Mouse (Mus musculus) spleen, embryonic (tissue): Measurements from ENCODE around the gene Rab43.
"Not testable (repeated sequence)": the region's sequence is repeated elsewhere in the genome, so short reads cannot be mapped to it uniquely, and the experiment has no call there.

Source experiments
- CTCF ChIA-PET: fragments of 350-600 bp; sonication (Branson Sonifier 250); formaldehyde crosslinking; loops from one replicate; lab custom pipeline; 2022; lab: Charles Lee

The Rab43 gene

DNA sequence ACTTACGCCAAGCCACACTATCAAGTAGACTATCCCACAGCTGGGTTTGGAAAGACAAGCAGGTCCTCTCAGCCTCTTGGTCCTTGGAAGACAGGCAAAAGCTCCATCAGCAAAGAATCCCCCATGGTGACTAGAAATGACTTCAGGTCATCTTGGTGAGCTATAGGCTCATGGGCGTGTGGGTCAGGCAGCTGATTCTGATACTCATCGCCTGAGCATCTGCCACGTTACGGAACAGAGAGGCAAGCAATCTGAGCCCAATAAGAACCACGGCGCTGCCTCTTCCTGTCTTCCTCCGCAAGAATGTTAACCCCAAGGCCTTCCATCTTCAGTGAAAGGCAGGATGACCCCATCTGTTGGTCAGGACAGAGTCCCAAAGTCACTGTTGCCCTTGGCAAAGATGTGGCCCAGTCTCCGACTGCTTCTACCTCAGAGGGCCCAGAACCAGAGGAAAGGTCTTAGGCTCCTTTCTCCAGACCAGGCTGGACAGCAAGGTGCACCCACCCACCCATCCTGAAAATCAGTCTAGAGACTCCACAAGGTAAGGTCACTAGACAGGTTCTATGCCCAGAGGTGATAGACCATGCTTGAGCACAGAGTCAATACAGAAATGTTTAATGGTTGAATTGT lies 23.6 kb downstream of the Rab43 start:
- CTCF ChIA-PET: no interaction called here

DNA sequence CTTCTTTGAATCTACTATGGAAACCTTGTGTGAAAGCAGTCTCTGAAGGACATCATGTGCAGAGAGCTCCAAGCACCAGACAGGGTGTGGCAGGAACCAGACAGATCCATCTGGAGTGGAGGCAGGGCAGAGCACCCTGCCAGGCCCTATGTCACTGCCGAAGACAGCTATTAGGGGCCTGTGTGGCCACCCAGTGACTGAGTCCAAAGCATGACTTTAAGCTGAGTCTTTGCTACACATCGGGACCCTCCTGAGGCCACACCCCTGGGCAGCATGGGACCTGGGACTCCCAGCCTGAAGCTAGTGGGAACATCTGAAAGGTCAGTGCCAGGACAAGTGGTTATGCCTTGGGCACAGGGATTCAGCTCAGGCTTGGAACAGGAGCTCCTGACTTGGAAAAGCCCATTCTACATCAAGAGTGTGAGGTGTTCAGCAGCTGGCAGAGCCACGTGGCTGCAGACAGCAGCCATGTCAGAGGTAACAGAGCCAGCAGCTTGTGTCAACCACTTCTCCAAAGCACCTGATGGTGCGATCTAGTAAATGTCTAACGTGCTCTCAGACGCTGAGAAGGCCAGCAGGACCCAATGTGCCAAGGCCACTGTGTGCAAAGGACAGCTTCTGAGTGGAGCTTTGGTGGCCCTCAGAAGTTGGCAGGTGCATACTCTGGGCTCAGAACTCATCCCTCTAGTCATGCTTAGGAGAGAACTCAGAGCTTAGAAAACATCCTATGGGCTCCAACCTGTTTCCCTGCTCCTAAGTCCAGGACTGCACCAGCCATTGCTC lies 24.7 kb downstream of the Rab43 start:
- CTCF ChIA-PET: interaction anchor here (0.5 to 0.6 kb wide), 2 partner anchors 45 to 356 kb away, joined by 3 to 11 read pairs; no protein-coding TSS in a partner anchor

DNA sequence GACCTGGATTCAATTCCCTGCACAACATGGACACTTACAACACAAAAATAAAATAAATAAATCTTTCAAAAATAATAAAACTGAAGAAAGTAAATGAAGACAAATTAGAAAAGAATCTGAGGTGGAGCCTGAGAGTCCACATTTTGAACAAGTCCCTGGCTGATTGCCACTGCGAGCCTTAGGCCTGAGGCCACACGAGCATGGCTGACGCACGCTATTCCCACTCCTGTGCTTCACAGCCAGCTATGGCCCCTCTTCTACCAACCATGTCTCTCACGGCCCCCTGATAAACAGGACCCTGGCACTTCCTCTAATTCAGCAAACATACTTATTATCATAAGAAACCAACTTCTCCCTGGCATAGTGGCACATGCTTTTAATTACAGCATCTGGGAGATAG lies 25.3 kb downstream of the Rab43 start:
- CTCF ChIA-PET: interaction anchor here (0.6 kb wide), 1 partner anchor 46 kb away, joined by 11 read pairs; no protein-coding TSS in a partner anchor

GRCm38 (mm10) chr6:87784033-87784432 lies 27.9 kb downstream of the Rab43 start:
- CTCF ChIA-PET: no interaction called here

- CTCF ChIA-PET: no interaction called here
Observed at GRCm38 (mm10) chr6:87780546-87781301, 31.2 kb downstream of the Rab43 start.

DNA sequence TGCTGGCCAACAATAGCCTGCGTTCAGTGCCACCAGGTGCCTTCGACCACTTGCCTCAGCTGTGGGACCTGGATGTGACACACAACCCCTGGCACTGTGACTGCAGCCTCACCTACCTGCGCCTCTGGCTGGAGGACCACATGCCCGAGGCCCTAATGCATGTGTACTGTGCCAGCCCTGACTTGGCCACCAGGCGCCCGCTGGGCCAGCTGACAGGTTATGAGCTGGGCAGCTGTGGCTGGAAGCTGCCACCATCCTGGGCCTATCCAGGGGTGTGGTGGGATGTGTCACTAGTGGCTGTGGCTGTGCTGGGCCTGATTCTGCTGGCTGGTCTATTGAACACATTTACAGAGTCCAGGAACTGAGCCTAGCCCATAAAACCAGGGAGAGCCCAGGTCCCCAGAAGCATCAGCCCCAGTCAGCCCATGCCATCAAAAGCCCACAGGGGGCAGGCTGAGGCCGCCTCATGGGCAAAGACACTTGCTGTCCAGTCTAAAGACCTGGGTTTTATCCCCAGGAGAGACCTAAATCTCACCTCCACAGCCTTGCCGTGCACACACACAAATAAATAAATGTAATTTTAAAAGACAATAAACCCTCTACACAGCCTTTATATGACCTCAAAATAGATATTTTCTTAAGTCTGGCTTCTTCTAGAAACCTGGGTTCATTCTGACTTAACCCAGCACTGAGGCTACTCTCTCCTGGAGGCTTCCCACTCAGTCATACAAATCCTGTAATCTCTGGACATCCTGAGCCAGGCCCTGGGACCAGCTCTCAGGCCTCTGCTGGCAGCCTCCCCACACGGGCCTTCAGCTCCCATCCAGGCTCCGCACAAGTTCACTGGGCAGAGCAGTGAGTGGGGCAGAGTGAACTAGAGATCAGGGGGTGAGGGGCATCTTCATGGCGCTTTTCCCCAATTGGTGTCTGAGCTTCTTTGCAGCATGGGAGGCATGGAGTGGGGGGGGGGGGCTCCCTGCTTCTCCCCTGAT lies 32.5 kb downstream of the Rab43 start:
- CTCF ChIA-PET: interaction anchor here (0.6 kb wide), 1 partner anchor 237 kb away, joined by 3 read pairs; no protein-coding TSS in a partner anchor

DNA sequence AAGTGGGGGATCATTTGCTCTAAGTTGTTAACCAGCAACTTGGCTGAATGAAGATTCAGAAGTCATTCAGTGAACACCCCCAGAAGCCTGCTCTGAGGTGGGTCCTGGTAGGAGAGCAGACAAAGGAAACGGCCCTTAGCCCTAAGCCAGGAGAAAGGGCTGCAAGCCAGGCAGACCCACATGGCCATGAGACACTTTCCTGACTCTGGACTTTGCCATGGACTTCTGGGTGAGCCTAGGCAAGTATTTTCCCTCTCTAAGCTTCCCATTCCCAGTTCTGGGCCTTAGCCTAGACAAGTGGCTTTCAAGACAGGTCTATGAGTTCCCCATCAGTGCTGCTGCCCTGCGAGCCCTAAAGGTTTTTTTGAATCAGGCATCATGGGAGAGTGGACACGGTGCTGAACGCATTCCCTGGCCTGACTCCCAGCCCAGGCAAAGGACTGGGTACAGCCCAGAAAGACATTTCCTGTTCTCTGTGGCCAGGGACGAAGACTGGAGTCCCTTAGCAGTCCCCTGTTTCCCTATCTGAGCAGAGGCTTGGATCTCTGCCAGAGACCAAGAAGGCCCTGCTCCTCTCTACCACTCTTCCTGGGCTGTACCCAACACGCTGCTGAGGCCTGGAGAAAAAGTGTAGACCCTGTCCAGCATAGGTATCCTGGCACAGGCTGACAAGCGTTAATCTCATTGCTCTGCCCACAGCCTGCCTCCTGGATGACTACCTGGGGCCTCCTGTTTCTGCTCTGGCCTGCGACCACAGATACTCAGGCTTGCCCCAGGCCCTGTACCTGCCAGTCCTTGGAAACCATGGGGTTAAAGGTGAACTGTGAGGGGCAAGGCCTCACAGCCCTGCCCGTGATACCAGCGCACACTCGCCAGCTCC lies 33.4 kb downstream of the Rab43 start:
- CTCF ChIA-PET: no interaction called here

DNA sequence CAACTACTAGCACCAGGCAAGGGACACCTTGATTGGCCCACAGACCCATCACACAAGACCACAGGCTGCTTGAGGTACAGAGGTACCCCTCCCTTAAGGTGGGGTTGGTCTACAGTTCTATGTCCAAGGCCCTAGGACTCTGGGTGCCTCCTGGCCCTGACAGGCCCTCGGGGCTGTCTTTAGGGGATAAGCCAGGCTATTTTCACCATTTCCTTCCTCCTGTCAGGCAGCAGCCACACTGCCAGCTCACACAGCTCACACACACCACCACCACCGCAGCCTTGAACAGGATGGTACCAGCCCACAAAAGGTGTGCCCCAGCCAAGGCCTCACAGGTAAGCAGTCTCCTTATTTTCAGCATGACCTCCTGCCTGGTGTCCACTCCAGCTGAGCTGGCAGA lies 34.1 kb downstream of the Rab43 start, which contains the start of gene Gp9:
Gene Gp9 (plus strand): TSS at position 231 of the 400 bp plus-strand sequence.
- CTCF ChIA-PET: no interaction called here

DNA sequence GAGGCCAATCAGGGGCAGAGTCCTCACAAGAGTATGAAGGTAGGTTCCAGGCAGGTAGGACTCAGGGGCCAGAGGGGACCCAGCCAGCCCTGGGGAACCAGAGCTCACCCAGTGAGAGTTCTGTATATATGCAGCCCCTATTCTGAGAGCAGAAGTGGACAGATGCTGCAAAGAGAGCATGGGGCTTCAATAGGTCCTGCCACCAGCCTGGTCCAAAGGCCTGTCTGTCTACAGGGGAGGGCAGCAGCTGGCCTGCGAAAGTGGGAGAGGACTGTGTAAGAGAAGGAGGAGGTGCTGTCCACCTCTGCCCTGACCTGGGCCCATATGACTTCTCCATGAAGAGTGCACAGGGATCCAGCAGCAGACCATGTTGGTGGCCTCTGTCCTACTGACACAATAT lies 35.3 kb downstream of the Rab43 start:
- CTCF ChIA-PET: no interaction called here

GRCm38 (mm10) chr6:87775588-87776245 lies 36.2 kb downstream of the Rab43 start:
- CTCF ChIA-PET: no interaction called here

DNA sequence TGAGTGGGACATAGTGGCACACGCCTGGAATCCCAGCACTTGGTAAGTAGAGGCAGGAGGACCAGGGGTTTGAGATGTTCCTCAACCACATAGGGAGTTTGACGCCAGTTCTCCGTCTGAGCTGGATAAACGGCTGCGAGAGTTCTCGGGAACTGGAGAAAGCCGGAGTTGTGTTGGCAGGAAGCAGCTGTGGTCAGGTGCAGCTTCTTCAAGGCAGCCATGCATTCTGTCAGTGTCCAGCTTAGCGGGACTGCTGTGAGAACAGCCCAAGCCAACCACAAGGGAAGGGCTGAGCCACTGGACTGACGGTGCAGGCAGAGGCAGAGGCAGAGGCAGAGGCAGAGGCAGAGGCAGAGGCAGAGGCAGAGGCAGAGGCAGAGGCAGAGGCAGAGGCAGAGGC lies 37.1 kb downstream of the Rab43 start:
- CTCF ChIA-PET: interaction anchor here (0.5 kb wide), 1 partner anchor 222 kb away, joined by 4 read pairs; no protein-coding TSS in a partner anchor

DNA sequence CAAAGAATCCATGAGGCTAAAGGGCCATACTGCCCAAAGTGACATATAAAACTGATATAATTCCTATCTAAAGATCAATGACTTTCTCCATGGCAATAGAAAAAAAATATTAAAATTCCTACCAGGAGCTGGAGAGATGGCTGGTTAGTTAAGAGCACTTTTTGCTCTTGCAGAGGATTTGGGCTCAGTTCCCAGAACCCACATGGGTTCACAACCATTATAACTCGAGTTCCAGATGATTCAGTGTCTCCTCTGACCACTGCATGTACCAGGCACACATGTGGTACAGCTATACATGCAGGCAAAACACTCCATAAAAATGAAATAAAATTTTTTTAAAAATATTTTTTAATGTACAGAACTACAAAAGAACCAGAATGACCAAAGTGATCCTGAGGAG lies 37.5 kb downstream of the Rab43 start:
- CTCF ChIA-PET: no interaction called here

- CTCF ChIA-PET: interaction anchor here (0.9 kb wide), 1 partner anchor 212 kb away, joined by 15 read pairs; no protein-coding TSS in a partner anchor
Observed at GRCm38 (mm10) chr6:87770626-87771025, 41.3 kb downstream of the Rab43 start.

DNA sequence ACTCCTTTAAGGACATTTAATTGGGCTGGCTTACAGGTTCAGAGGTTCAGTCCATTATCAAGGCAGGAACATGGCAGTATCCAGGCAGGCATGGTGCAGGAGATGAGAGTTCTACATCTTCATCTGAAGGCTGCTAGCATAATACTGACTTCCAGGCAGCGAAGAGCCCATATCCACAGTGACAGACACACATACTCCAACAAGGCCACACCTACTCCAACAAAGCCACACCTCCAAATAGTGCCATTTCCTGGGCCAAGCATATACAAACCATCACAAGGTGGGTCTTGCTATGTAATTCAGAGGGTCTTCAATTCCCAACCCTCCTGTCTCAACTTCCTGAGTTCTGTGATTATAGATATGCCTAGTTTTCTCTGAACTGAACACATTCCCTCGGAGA lies 47.7 kb downstream of the Rab43 start:
- CTCF ChIA-PET: not testable (repeated sequence)

DNA sequence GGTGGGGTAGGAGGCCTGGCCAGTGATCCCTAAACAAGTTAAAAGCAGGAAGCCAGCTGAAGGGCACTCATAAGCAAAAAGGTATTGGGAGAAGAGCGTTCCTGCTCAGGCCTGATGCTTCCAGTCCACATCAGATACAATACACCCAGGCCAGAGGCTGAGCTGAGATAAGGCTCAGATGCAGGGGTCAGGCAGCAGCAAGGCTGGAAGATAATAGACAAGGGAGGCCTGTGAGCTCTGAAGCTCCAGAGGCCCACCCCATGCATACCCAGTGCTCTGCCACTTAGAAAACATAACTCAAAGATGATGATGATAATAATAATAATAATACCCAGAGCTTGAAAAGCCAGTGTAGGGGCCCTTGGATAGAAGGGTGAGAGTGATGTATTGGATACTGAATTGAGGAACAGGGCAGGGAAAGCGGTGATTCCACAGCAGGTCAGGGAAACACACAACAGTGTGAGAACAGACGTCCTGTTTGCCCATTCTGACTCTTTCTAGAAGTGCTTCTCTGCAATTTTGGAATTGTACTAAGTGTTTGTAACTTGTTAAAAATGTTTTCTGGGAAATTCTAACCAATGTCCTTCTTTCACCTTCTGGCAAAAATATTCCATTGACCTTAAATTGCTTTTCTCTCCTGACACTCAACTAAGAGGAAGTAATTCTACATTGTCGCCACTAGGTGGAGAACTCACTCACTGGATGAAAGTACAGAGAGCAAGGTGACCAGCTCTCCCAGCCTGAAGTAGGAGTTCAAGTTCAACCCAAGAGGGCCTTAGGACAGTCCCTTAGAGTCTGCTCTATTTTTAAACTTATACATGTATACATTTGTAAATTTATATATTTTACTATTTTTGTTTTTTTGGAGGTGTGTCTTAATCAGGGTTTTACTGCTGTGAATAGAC lies 48.3 kb downstream of the Rab43 start:
- CTCF ChIA-PET: no interaction called here

DNA sequence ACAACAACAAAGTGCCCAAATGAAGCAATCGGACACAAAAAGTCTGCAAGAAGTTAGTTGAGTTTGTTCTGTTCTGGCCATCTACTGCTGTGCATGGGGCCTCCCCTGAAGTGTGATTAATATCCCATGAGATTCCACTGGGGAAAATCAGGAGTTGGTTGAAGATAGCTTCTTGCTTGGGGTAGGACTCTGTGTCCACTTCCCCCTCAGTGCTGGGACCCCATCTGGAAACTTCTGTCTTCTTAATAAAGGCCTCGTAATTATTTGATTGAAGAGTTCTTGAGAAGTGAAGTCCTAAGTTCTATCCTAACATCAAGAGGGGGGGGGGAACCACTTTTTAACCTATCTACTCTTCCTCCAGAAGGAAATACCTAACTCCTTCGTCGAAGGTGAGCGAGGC lies 49.8 kb downstream of the Rab43 start:
- CTCF ChIA-PET: interaction anchor here (0.6 to 0.7 kb wide), 2 partner anchors 239 to 704 kb away, joined by 4 read pairs; no protein-coding TSS in a partner anchor

DNA sequence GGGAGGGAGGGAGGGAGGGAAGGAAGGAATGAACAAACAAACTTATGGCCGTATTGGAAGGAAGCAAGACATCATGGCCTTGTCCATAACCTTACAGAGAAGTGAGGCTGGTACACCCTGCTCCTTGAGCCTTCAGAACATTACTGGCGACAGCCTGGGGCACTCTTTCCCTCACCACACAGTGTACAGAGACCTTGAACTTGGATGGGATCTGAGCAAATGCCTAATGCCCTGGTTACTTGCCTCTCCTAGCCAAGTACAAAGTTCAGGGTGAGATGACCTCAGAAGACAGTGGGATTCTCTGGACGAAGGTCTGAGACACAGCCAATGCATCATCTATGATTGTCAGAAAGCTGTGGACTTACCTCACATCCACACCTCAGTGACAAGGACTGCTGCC lies 52.1 kb downstream of the Rab43 start:
- CTCF ChIA-PET: no interaction called here

- CTCF ChIA-PET: interaction anchor here (1.2 kb wide), 1 partner anchor 9 kb away, joined by 4 read pairs; no protein-coding TSS in a partner anchor
Observed at GRCm38 (mm10) chr6:87759404-87759803, 52.6 kb downstream of the Rab43 start.
